Mouse (Mus musculus): ENCODE measurements at regions not wholly inside any gene's neighbourhood (a gene's known extent, or its start where the extent isn't known, plus 50 kb on each side); places are given as distances from the start of the nearest gene placed in this dataset.

DNA sequence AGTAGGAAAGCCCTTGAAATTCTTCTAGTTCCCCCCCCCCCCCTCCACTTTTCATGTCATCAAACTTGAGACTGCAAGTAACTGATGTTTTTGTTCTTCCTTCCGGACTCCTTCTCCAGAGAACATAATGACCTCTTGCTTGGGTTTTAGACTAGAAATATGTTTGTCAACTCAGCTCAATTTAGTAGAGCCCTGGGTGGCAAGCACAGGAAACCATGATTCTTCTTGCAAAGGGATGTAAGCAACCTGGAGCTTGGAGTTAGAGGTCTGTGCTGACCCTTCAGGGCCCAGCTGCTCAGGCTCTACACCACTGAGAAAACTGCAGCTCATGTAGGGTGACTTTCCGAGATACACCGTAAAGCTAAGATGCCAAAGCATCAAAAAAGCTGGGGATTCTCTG is 127.2 kb upstream of the Meis1 start:
- no peak for DNase-seq (ENCODE audit: low spot score in 2 of 2)

DNA sequence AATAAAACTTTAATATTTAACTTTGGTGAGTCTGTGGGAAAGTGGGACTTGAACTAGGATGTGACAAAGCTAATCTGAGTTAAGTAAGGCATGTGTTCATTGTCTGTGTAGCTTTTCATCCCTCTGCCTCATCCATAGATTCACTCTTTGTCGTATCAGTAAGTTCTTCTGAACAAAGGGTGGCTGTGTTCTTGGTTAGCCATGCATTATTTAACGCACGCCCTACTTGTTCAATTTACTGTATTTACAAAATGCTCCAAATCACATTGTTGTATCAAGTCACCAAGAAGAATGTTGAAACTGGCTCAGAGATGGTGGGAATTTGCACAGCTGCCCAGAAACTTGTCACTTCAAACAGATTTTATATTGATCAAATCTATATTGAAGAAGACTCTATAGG is 132.2 kb upstream of the Meis1 start:
- no peak for DNase-seq (ENCODE audit: low spot score in 2 of 2)

DNA sequence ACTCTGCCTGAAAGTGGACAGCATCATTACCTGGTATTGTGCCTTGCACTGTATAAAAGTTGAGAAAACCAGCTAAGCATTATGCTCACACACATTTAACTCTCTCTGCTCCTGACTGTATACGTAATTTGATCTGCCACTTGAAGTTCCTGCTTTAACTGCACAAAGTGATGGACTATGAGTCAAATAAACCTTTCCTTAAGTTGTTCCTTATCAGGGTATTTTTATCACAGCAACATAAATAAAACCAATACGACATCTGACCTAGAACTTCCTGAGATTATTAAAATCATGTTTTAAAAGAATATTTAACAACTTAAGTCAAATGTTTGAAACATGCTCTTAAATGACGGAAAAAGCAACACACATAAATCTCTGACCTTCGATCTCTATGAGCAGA is 134.9 kb upstream of the Meis1 start:
- DNase-seq (ENCODE audit: low spot score in 2 of 2), result no peak

DNA sequence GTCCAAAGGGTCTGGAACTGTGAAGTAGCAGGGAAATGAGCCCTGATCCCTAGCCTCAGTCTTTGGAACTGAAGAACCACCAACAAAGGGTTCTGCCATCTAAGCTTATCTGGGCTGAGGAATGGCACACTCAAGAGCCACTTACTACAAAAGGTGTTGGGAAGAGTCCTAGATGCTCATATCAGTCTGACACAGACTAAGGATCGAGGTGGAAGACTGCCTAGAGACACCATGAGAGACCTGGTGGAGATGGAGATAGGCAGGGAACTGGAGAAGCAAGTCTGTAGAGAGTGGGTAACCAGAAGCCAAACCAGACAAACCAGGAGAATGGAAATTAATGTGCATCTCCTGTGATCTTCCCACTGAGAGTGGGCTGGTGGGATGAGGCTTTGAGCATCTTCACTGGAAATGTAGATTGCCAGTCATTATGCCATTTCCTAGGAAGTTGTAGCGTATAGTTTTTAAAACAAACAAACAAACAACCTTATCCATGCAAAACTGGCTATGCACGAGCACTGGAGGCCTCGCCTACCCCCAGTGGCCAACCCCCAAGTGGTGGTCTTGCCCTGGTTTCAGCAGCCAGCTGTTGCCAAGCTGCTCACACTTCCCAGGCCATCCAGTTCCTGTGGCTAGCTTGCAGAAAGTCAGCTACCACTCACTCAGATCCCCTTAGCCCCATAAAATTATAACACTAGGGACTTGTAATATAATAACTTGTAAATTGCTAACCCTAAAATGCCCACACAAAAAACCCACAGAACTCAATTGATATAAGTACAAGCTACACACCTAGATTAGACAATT is 136.2 kb upstream of the Meis1 start:
- no peak for DNase-seq (ENCODE audit: low spot score in 2 of 2)

DNA sequence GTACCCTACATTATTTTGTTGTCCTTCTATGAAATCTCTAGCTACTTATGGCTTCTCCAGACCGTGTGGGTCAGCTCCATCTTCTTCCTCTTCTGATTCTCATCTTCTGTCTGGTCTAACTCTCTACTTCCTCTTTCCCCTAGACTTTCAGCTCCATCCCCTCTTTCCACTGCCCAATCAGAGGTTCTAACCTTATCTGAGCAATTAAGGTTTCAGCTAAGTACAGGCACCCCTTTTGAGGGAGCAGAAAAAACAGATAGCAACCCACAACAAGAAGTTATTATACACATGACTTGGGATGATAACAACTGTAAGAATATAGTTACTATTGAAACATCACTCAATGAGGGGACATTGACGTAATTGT is 136.8 kb upstream of the Meis1 start:
- no peak for DNase-seq (ENCODE audit: low spot score in 2 of 2)

DNA sequence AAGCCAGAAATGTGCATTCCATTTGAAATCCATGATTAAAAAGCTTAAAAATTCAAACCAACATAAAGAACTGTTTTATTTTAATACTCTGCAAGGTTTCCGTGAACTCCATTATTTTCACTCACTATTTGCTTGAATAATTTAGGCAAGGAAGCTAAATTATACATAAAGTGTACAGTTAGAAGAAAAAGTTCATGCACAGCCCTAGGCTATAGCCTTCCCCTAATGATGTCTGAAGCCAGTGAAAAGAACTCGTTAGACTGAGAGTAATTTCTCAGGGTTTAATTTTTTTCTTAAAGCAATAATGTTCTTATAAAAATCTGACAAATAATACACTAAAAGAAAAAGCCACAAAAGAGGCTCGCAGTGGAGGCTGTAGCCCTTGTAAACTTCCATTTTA is 141.4 kb upstream of the Meis1 start:
- DNase-seq (ENCODE audit: low spot score in 2 of 2), result no peak

DNA sequence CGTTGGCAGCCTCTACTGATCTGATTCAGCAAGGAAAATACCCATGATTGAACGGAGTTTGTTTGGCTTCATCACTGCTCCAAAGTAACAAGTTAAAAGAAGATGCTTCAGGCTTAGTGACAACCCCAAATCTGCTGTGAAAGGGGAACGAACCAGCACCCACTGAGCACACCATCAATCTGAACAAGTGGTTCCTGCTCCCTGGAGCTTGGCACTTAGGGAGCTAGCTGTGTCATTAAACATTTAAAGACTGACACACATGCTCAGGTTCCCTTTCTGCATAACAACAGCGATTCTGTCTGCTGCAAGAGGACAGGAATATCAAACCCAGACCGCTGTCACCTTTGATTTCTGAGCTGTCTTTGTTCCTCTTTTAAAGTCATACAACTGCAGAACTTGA is 141.9 kb upstream of the Meis1 start:
- DNase-seq (ENCODE audit: low spot score in 2 of 2), result no peak

DNA sequence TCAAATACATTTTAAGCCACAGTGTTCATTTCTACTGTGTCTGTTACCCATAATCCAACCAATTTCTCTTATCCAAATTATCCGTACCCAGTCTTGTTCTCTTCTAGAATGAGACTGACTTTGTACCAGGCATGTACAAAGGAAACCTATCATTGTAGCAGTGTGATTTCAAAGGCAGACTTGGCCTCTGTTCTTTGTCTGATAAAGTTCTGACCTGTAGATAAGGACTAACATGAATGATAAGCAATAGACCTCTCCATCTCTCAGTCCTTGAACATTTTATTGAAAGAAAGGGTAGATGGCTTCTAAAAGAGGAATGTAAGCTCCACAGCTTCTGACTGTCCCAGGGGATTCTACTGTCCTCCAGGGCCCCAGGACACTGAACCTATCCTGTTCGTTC is 152.2 kb upstream of the Meis1 start:
- no peak for DNase-seq (ENCODE audit: low spot score in 2 of 2)

DNA sequence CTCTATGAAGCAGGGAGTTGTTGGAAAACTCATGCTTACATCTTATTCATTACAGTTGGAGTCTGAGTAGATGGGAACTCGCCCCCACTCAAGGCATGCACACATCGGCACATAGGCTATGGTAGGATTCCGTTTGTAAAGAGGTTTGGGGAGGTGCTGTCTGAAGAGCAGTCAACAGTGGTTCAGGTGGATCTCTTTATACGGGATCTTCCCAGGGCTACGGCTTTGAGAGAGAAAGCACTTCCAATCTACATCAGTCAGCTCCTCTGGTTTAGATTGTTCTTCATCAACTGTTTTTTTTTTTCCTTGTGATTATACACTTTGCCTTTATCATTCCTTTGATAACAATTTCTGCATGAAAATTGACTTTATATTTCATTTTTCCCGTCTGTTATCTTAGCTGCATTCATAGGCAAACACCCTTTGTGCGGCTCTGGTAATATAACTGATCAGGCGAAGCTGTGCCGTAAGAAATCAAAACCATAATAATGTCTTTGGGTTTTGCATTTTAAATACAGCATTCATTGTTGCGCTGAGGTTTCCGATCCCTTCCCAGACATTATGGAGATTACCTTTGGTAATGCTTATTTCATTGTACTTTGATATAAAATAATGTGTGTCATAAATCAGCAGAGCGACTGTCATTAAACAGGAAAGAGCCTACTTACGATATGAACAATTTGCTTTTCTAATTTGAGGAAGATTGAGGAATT is 155.7 kb upstream of the Meis1 start:
- no peak for DNase-seq (ENCODE audit: low spot score in 2 of 2)

DNA sequence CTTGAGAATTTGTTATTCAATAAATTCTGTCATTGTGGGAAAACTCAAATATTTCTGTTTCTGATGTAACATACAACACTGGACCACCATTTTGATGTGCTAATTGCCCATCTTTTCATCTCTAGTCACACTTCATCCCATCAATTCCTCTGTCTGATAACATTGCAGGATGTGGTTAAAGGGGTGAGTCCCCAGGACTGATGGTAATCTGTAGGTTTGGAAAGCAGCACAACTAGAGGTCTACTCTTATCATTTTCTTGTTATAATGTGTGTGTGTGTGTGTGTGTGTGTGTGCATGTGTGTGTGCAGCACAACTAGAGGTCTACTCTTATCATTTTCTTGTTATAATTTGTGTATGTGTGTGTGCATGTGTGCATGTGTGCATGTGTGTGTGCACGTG is 160.5 kb upstream of the Meis1 start:
- DNase-seq (ENCODE audit: low spot score in 2 of 2), result no peak

DNA sequence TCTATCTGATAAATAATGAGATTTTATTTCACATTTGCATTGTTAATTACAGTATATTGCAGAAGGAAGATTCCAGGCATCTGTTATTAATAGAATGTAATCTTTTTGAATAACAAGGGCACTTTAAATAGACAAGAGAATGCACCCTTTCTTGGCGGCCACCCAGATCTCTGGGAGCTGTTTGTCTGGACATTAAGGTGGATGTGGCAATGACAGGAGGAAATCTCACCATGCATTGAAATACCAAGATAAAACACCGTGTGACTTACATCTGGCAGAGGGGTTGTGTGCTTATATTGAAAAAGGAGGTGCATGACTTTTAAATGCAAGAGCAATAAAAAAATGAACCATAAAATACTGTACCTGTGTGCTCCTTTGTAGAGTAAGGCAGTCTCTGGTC is 171.0 kb upstream of the Meis1 start:
- DNase-seq (ENCODE audit: low spot score in 2 of 2), result no peak

DNA sequence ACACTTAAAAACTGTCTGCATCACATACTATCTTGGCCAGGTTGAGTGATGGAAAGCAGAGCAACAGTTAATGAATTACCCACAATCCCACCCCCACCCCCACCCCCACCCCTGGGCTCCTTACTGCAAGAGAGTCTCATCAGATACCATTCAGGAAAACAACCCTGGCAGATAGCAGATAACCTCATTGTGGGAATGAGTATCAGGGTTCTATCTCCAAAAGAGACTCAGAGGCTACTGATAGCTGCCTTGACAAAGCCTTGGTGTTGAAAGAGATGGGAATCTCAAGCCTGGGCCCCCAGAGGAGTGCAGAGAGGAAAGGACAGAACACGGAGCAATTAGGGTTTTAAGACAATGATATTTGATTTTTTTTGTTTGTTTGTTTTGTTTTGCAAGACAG is 175.7 kb upstream of the Meis1 start:
- no peak for DNase-seq (ENCODE audit: low spot score in 2 of 2)

DNA sequence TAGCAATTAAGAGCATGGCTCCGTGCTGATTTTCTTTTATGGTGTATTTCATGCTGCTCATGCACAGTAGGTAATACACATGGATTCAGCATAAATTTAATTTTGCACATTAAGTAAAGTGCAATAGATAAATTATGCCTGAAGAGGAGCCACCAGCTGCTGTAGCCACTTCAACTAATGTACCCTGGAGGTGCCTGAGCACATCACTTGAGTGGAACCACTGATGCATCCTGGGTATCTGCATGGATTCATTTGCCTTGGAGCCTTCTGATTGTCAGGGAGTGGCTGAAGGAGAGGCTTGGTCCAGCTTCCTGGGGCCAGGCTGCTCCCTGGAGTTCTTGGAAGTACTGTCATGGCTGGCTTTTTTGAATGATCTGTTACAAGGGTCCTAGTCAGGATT is 179.0 kb upstream of the Meis1 start:
- no peak for DNase-seq (ENCODE audit: low spot score in 2 of 2)

DNA sequence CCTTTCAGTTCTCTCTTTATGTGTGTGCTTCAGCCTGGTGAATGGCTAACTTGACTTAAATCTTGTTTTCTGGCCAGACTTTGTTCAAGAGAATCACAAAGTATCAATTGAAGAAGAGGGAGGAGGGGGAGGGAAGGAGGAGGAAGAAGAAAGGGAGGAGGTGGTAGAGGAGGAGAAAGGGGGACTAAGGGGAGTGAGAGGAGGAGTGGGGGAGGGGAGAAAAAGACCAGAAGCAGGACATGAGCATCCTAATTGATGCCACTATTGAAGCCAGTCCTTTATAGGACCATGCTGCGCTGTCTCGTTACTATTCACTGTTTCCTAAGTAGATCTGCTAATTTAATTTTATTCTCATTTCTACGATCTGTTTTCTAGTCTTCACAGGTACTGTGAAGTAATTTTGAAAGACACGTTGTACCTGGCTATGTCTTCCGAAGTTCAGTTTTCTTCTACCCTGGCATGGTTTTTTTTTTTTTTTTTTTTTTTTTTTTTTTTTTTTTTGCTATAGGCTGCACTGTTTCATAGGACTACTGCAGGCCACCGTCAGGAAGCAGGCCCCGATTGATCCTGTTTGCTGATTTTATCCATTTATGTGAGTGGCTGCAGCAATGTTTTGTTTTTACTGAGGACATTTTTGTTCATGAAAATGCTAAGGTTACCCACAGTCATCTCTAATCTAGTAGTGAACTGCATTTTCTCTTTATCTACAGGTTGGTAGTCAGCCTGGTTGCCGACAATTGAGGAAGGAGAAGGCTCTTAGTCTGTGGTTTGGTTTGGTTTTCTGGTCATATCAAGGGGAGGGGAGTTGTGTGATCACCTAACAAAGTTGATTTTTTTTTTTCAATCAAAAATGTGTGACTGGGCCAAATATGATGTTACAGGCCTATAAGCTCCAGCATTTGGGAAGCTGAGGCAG is 184.1 kb upstream of the Meis1 start:
- no peak for DNase-seq (ENCODE audit: low spot score in 2 of 2)

DNA sequence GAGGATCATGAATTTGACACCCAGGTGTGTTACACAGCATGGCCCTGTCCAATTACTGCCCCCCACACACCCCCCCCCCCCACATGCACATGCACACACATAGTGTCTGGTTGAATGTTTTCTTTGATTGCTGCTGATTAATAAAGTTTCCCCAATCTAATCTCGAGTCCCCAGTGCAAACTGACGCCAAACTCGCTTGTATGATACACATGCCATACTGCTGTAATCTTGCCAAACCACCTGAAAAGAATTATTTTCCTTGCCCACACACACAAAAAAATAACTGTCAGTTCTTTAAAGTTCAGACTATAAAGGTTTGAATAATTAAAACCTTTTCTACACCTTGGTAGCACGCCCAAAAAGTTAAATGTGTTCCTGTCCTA is 184.7 kb upstream of the Meis1 start:
- DNase-seq (ENCODE audit: low spot score in 2 of 2), result no peak

DNA sequence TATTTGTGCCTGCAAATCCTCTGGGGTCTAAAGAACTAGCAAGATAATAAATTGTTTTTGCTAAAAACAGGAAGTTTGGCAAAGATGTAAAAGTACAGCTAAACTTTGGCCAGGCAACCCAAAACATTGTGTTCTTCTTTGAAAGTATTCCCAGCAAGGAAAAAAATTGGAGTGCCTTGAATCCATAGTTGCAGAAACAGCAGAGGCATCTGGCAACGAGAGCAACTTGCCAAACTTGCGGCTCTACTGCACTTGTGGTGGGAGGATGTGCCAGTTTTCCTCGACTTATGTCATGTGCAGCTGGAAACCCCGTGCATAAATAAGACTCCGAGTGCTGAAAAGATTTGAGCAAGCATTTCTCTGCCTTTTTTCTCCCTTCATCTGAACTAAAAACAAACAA is 185.2 kb upstream of the Meis1 start:
- DNase-seq (ENCODE audit: low spot score in 2 of 2), result no peak

DNA sequence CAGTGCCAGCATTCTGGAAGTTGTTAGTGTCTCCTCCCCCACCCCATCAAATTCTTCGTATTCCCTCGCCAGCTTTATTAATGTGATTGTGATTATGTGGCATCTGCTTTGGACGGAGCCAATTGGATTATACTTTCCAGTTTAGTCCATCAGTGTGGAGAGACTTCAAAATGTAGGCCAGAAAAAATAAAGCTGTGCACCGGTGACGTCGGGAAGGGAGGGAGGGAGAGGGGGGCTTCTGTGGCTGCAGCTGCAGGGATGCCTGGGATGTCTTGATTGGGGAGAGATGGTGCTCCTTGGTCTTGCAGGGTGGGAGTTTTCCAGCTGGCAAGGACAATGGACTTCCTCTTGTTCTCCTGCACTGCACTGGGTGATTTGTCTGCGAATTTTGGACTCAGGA is 185.7 kb upstream of the Meis1 start:
- DNase-seq (ENCODE audit: low spot score in 2 of 2), result no peak

DNA sequence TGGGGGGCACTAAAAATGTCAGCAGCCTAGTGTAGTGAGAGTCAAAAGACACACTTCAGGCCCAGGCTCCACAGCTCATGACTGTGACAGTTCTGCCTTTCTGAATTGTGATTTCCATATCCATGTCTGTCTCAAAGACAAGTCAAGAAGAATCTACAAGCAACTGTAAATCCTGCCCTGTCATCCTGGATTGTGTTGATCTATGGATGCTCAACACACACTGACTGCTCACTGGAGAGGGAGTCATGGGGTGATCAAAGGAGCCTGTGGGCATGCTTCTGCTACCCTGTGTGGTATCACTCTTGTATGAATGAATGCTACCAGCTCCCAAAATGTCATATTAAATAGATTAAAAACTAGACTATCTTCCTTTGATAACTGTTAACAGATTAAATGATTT is 186.4 kb upstream of the Meis1 start:
- DNase-seq (ENCODE audit: low spot score in 2 of 2), result no peak

DNA sequence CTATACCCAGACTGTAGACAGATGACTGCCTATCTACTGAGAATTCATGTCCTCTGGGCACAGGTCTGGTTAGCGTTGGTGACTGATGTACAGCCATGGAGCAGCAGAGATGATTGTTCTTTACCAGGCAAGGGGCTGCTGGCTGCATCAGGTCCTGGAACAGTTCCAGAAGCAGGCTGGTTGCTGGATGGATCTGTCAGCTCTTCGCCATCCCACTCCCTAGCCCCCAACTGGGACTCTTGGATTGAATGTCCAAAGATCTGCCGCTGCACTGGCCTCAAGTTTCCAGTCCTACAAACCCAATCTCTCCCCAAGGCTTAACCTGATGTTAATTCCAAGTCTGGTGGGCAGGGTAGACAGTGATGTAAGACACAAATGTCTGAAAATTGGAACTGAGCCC is 200.7 kb upstream of the Meis1 start:
- no peak for DNase-seq (ENCODE audit: low spot score in 2 of 2)

DNA sequence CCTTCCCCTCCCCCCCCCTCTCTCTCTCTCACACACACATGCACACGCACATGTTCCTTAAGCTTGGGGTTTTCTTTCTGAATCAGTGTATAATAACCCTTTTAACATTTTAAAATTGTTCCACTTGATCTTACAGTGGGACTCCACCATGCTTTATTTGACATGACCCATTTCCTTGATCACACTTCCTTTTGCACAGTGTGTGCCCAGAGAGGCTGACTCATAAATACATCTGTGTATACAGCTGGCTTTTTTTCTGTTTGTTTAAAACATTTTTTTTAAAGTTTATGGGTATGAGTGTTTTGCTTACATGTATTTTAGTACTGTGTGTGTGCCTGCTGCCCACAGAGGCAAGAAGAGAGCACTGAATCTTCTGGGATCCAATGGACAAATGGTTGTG is 202.7 kb upstream of the Meis1 start:
- DNase-seq (ENCODE audit: low spot score in 2 of 2), result no peak

DNA sequence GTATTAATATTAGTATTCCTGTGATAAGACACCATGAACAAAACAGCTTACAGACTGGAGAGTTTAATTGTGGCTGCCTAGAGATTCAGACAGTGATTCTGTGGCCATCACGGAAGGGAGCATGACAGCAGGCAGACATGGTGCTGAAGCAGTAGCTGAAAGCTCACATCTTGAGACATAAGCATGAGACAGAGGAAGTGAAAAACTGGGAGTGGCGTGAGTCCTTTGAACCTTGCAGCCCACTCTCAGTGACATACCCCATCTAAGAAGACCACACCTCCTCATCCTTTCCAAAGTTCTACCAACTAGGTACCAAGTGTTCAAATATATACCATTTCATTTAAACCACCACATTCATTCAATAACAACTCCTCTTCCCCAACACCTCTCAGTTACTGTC is 208.0 kb upstream of the Meis1 start:
- DNase-seq (ENCODE audit: low spot score in 2 of 2), result no peak

DNA sequence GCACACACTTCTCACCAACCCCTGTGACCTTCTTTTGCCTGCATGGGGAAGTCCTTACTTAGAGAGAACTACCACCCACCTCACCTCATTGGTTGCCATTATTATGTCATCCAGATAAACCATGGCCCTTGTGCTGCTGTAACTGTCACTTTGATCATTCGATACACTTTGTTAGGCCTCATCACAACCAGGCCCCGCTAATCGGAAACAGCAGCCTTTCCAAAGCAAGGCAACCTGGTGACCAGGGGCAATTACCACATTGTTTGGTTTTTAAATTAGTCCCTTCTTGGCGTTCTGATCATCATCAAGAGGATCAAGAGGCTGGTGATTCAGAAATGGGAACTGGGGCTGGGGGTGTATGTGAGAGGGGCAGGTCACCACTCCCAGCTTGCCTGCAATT is 208.9 kb upstream of the Meis1 start:
- DNase-seq (ENCODE audit: low spot score in 2 of 2), result no peak
